Mouse (Mus musculus): ENCODE results near the gene Cyp27b1. TPM values are rescaled to one million over a fixed set of nuclear protein-coding genes. Genes with fewer than 3 reads are reported as not detected.
"Not testable (repeated sequence)": the region's sequence is repeated elsewhere in the genome, so short reads cannot be mapped to it uniquely, and the experiment has no call there.

Gene Cyp27b1
- polyA plus RNA-seq, 1 experiment from 2014 or later = 0.21 TPM

- WGBS = 2% methylated on average over 9 of the region's 9 CpGs
Measured at GRCm38 (mm10) chr10:127058161-127058560, 10.1 kb downstream of the Cyp27b1 start.

DNA sequence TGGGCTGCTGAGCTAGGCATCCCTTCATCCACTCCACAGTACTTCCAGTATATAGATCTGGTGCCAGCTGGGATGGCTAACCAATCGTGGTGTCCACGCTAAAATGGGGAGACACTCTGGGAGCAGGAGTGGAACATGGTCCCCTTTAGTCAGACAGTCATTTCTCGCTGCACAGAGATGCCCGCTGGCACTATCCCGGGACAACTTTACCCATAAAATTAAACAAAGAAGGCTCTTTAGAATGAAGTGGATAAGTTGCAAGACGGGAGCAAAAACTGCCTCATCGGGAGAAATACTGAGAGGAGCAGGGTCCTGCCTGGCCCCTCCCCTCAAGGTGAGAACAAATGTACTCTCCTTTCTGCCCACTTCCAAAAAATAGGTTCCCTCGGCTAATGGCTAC is 10.7 kb downstream of the Cyp27b1 start:
- 6% methylated on average over 8 of the region's 8 CpGs for WGBS
- Histone ChIP-seq H3K4me1 (ENCODE audit: control insufficient read depth, insufficient read depth, low read length) (peaks cover 15% of the 10 kb centered on the region), H3K9me3 (replicated peaks; ENCODE audit: control insufficient read depth, low read length) (no peaks in the 10 kb centered on the region), H3K27me3 (ENCODE audit: control insufficient read depth, insufficient read depth, low read length) (no peaks in the 10 kb centered on the region), H3K4me2 (ENCODE audit: low read depth, low read length) (peak overlapping the region; percentile 96), H3K27ac (ENCODE audit: low read length) (no peak overlapping the region), H3K4me3 (replicated peaks; ENCODE audit: low read length) (peak overlapping the region; percentile 75), H3K36me3 (ENCODE audit: control insufficient read depth, insufficient read depth, low read length) (peaks cover 5% of the 10 kb centered on the region; the same call in 1 of the 2 replicates), H3K9ac (ENCODE audit: low read length) (peak overlapping the region; percentile 89)
- no peak for ATAC-seq (ENCODE audit: insufficient read depth, low FRiP score)

More at GRCm38 (mm10) chr10:127058161-127058560, 10.1 kb downstream of the Cyp27b1 start:
- H3K4me2 ChIP-seq (ENCODE audit: low read depth, low read length) = peak overlapping the region; percentile 96
- H3K36me3 ChIP-seq (ENCODE audit: control insufficient read depth, insufficient read depth, low read length) = peaks cover 5% of the 10 kb centered on the region; the same call in 1 of the 2 replicates
- H3K9me3 ChIP-seq (replicated peaks; ENCODE audit: control insufficient read depth, low read length) = no peaks in the 10 kb centered on the region
- ATAC-seq (ENCODE audit: insufficient read depth, low FRiP score) = no peak
- peak overlapping the region; percentile 75; the same call in 1 of the 2 replicates for H3K4me3 ChIP-seq (replicated peaks; ENCODE audit: low read length)
- peak overlapping the region; percentile 89; the same call in 1 of the 2 replicates for H3K9ac ChIP-seq (ENCODE audit: low read length)
- no peaks in the 10 kb centered on the region for H3K27me3 ChIP-seq (ENCODE audit: control insufficient read depth, insufficient read depth, low read length)
- H3K4me1 ChIP-seq (ENCODE audit: control insufficient read depth, insufficient read depth, low read length) = peaks cover 15% of the 10 kb centered on the region
- no peak overlapping the region for H3K27ac ChIP-seq (ENCODE audit: low read length)

- H3K36me3 ChIP-seq (ENCODE audit: control insufficient read depth, insufficient read depth, low read length) = peaks cover 5% of the 10 kb centered on the region; the same call in 1 of the 2 replicates
- peak overlapping the region; percentile 60 for H3K27ac ChIP-seq (ENCODE audit: low read length)
- H3K4me1 ChIP-seq (ENCODE audit: control insufficient read depth, insufficient read depth, low read length) = peaks cover 15% of the 10 kb centered on the region
- H3K9ac ChIP-seq (ENCODE audit: low read length) = peak overlapping the region; percentile 89
- under 1% methylated on average over 80 of the region's 92 CpGs for WGBS
- no peak for ATAC-seq (ENCODE audit: insufficient read depth, low FRiP score)
- peak overlapping the region; percentile 75 for H3K4me3 ChIP-seq (replicated peaks; ENCODE audit: low read length)
- no peaks in the 10 kb centered on the region for H3K9me3 ChIP-seq (replicated peaks; ENCODE audit: control insufficient read depth, low read length)
- H3K4me2 ChIP-seq (ENCODE audit: low read depth, low read length) = peak overlapping the region; percentile 96
- no peaks in the 10 kb centered on the region for H3K27me3 ChIP-seq (ENCODE audit: control insufficient read depth, insufficient read depth, low read length)
Measured at GRCm38 (mm10) chr10:127059174-127059967, 11.3 kb downstream of the Cyp27b1 start.

DNA sequence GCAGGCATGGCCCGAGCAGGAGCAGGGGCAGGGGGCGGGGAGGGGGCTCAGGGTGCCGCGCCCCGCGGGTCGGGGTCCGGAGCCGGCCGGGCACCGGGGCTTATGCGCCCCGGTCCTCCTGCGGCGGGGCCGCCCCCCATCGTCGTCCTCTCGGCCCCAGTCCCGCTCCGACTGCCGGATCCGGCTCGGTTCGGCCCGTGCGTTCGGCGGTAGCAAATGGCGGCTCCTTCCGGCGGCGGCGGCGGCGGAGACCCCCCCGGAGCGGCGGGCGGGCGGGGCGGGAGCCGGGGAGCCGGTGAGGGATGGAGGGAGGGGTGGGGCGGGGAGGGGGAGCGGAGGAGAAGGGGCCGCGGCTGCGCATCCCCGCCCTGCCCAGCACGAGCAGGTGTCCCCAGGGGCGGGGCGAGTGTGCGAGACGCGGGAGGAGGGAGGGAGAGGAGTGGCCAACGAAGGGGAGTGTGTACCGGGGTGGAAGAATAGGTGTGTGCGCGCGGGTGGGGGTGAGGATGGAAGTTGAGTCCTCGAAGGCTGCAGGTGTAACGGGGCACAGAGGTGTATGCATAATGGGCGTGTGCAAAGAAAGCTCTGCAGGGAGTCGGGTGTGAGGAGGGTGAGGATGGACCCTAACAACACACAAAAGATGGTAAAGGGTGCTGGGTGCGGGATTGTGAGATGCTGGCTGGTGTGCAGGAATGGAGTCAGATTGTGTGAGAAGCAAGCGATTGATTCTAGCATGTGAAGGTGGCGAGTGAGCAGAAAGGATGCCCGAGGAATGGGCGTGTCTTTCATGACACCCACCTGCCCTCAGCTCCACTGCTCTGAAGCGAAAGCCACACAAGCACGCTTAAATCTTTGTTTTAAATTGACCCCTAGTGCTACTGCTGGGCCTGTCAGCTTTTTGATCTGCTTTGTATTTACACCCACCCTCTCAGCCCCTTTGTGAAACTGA is 12.2 kb downstream of the Cyp27b1 start, which contains the start of gene March9:
March9 (minus strand) TSS at position 217 of the 949 bp plus-strand sequence.
- Histone ChIP-seq H3K4me1 (ENCODE audit: control insufficient read depth, insufficient read depth, low read length) (peaks cover 23% of the 10 kb centered on the region), H3K9ac (ENCODE audit: low read length) (peak within 1 kb of the TSS; percentile 89), H3K27me3 (ENCODE audit: control insufficient read depth, insufficient read depth, low read length) (no peaks in the 10 kb centered on the region), H3K9me3 (replicated peaks; ENCODE audit: control insufficient read depth, low read length) (no peaks in the 10 kb centered on the region), H3K4me2 (ENCODE audit: low read depth, low read length) (peak within 1 kb of the TSS; percentile 96), H3K4me3 (replicated peaks; ENCODE audit: low read length) (peak within 1 kb of the TSS; percentile 75), H3K36me3 (ENCODE audit: control insufficient read depth, insufficient read depth, low read length) (peaks cover 10% of the 10 kb centered on the region; the same call in 1 of the 2 replicates), H3K27ac (ENCODE audit: low read length) (peak within 1 kb of the TSS; percentile 60)
- WGBS = 1% methylated on average over 48 of the region's 72 CpGs
- ATAC-seq (ENCODE audit: insufficient read depth, low FRiP score) = peak; percentile 57

DNA sequence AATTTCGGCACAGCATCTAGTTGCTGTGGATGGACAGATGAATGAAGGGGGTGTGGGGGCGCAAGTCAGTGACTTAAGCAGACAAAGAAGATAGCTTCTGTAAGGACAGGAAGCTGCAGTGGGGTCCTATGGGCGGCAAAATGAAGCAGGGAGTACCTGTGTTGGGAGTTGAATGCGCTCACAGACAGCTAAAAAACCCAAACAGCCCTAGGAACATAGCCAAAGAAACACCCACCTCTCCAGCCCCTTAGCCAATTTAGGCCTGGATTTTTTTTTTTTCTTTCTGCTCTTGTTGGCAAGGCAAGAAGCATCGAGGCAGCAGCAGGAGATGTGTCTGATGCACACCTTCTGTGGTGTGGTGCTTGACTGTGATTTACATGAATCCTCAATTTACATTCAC is 13.0 kb downstream of the Cyp27b1 start:
- H3K4me3 ChIP-seq (replicated peaks; ENCODE audit: low read length) = no peak overlapping the region
- ATAC-seq (ENCODE audit: insufficient read depth, low FRiP score) = no peak
- no peaks in the 10 kb centered on the region for H3K27me3 ChIP-seq (ENCODE audit: control insufficient read depth, insufficient read depth, low read length)
- WGBS = 49% methylated on average over 5 of the region's 5 CpGs
- H3K9ac ChIP-seq (ENCODE audit: low read length) = no peak overlapping the region
- H3K4me2 ChIP-seq (ENCODE audit: low read depth, low read length) = no peak overlapping the region
- no peaks in the 10 kb centered on the region for H3K9me3 ChIP-seq (replicated peaks; ENCODE audit: control insufficient read depth, low read length)
- peaks cover 19% of the 10 kb centered on the region for H3K36me3 ChIP-seq (ENCODE audit: control insufficient read depth, insufficient read depth, low read length)
- H3K27ac ChIP-seq (ENCODE audit: low read length) = no peak overlapping the region
- peaks cover 26% of the 10 kb centered on the region for H3K4me1 ChIP-seq (ENCODE audit: control insufficient read depth, insufficient read depth, low read length)

DNA sequence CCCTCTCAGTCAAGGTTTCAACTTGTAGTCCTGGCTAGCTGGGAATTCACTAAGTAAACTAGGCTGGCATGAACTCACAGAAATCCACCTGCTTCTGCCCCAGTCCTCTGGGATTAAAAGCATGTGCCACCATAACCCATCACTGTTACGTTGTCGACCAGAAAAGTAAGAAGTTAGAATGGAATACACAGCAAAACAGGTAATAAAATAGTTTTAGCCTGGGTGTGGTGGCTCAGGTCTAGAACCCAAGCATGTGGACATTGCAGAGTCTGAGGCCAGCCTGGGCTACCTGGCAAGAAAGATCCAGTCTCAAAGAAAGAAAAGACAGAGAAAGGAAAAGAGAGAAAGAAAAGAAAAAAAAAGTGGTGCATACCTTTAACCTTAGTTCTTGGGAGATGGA is 13.5 kb downstream of the Cyp27b1 start:
- Histone ChIP-seq H3K4me2 (ENCODE audit: low read depth, low read length) (no peak overlapping the region), H3K4me1 (ENCODE audit: control insufficient read depth, insufficient read depth, low read length) (peaks cover 26% of the 10 kb centered on the region), H3K36me3 (ENCODE audit: control insufficient read depth, insufficient read depth, low read length) (peaks cover 23% of the 10 kb centered on the region), H3K27ac (ENCODE audit: low read length) (no peak overlapping the region), H3K27me3 (ENCODE audit: control insufficient read depth, insufficient read depth, low read length) (no peaks in the 10 kb centered on the region), H3K4me3 (replicated peaks; ENCODE audit: low read length) (no peak overlapping the region), H3K9me3 (replicated peaks; ENCODE audit: control insufficient read depth, low read length) (no peaks in the 10 kb centered on the region), H3K9ac (ENCODE audit: low read length) (no peak overlapping the region)
- no peak for ATAC-seq (ENCODE audit: insufficient read depth, low FRiP score)
- WGBS = 81% methylated on average over 2 of the region's 2 CpGs

DNA sequence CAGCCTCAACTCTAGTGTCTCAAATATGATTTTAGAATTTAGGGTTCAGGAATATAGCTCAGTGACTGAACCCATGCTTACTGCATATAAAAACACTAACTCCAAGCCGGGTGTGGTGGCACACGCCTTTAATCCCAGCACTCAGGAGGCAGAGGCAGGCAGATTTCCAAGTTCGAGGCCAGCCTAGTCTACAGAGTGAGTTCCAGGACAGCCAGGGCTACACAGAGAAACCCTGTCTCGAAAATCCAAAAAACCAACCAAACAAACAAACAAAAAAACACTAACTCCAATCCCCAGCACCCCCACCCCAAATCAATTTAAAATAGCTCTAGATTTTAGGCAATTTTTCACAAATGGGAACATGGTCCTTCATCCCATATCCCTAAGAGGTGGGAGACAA is 14.1 kb downstream of the Cyp27b1 start:
- H3K4me1 ChIP-seq (ENCODE audit: control insufficient read depth, insufficient read depth, low read length) = peaks cover 26% of the 10 kb centered on the region
- H3K9me3 ChIP-seq (replicated peaks; ENCODE audit: control insufficient read depth, low read length) = not testable (repeated sequence)
- 92% methylated on average over 4 of the region's 4 CpGs for WGBS

DNA sequence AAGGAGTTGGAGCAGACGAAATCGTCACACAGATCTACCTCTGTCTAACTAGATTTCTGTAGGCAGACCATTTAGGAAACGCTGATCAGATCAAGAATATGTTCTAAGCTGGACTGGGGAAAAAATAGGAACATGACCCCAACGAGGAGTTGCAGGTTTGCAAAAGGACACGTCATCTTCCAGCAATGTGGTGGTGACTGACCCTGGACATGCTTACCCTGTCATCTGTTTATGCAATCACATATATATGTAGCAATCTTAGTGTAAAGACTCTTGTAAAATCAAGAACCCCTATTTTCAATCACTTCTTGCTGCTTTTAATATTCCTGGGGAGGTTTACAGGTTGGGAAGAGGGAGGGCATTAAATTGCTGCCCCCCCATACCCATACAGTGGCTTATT is 14.5 kb downstream of the Cyp27b1 start:
- Histone ChIP-seq H3K27me3 (ENCODE audit: control insufficient read depth, insufficient read depth, low read length) (no peaks in the 10 kb centered on the region), H3K9me3 (replicated peaks; ENCODE audit: control insufficient read depth, low read length) (no peaks in the 10 kb centered on the region), H3K4me1 (ENCODE audit: control insufficient read depth, insufficient read depth, low read length) (peaks cover 26% of the 10 kb centered on the region), H3K27ac (ENCODE audit: low read length) (no peak overlapping the region), H3K4me2 (ENCODE audit: low read depth, low read length) (peak overlapping the region; percentile 60; the same call in 1 of the 2 replicates), H3K36me3 (ENCODE audit: control insufficient read depth, insufficient read depth, low read length) (peaks cover 26% of the 10 kb centered on the region), H3K9ac (ENCODE audit: low read length) (no peak overlapping the region), H3K4me3 (replicated peaks; ENCODE audit: low read length) (no peak overlapping the region)
- WGBS = 72% methylated on average over 5 of the region's 5 CpGs
- ATAC-seq (ENCODE audit: insufficient read depth, low FRiP score) = no peak

More for the DNA sequence above, 14.1 kb downstream of the Cyp27b1 start:
- peaks cover 27% of the 10 kb centered on the region for H3K36me3 ChIP-seq (ENCODE audit: control insufficient read depth, insufficient read depth, low read length)
- not testable (repeated sequence) for H3K4me2 ChIP-seq (ENCODE audit: low read depth, low read length); H3K4me3 ChIP-seq (replicated peaks; ENCODE audit: low read length); H3K27me3 ChIP-seq (ENCODE audit: control insufficient read depth, insufficient read depth, low read length); ATAC-seq (ENCODE audit: insufficient read depth, low FRiP score); H3K9ac ChIP-seq (ENCODE audit: low read length); H3K27ac ChIP-seq (ENCODE audit: low read length)

Data from stomach, embryonic 16.5 days (tissue).